Mouse (Mus musculus) 3T3-L1 (cell line): ENCODE data around the gene Fbxw18.
A peak's percentile ranks its signal among the peaks of the same experiment; 100 is the strongest.
"Not testable (repeated sequence)": the region's sequence is repeated elsewhere in the genome, so short reads cannot be mapped to it uniquely, and the experiment has no call there.

ENCODE experiments used
- DNase-seq: peaks from one replicate; pipeline ENCODE4 v3.0.0-alpha.2; 2015; ENCODE audit warnings: low read depth, low spot score

Fbxw18 gene

GRCm38 (mm10) chr9:109702600-109702999 is at the start of gene Fbxw18:
Gene Fbxw18, minus strand, starts transcription at chr9:109702700.
- not testable (repeated sequence) for DNase-seq

DNA sequence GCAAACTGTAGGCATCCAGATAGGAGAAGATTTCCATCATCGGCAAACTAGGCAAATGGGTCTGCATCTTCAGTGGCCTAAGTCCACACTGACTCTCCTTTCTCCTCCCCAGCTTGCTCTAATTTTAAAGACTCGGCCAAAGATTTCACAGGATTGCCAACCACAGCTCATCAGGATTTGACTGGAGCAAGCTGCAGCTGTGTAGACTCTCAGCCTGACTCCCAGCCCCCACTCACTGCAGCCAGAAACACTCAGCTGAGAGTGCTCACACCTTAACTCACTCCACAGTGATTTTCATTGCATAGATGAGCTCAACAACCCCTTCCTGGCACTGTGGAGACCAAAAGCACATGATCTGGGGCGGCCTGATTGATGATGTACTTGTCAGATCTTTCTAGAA is 43.5 kb upstream of the Fbxw18 start, which contains the start of gene Fbxw26:
TSS of gene Fbxw26 (minus strand) at position 101 of the 400 bp plus-strand sequence.
- not testable (repeated sequence) for DNase-seq

DNA sequence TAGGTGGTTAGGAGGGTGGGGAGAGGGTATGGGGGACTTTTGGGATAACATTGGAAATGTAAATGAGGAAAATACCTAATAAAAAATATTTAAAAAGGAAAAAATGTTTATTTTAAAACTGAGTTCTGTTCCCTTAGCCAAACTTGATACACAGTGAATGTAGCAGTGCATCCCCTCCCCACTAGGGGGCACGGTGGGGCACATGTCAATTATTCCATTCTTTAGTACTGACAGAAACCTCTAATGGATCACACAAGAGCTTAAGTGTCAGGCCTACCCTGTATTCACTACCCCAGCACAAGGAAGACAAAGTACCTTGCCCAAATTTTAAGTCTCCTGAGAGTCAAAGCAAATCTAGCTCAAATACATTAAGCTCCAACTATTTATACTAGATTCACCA is 17.2 kb downstream of the Fbxw18 start:
- peak; percentile 20 for DNase-seq

- DNase-seq, result not testable (repeated sequence)
Measured at GRCm38 (mm10) chr9:109664552-109664951, 37.9 kb downstream of the Fbxw18 start, which contains the start of gene Fbxw25. Gene Fbxw25, minus strand, starts transcription at chr9:109664652.
